Mouse (Mus musculus) lung, embryonic 16.5 days (tissue): Measurements from ENCODE around the gene Nav2. TPM values are rescaled to one million over a fixed set of nuclear protein-coding genes. Genes with fewer than 3 reads are reported as not detected.

Experiments used
- ATAC-seq: fragments of 200-750 bp; cut with Nextera tagmentation; 2 replicates; pipeline ENCODE4 v1.8.0; 2017; ENCODE audit warnings: low read depth, mild to moderate bottlenecking, moderate library complexity
- H3K27ac ChIP-seq: fragments of 300-500 bp; sonication (generic); 2 replicates; pipeline ENCODE4 v1.5.1; 2014; ENCODE audit warnings: mild to moderate bottlenecking, control low read depth, low read length
- H3K27me3 ChIP-seq: fragments of 300-500 bp; sonication (generic); 2 replicates; pipeline ENCODE4 v1.6.1; 2014; ENCODE audit warnings: low read depth, low read length, mixed read lengths; ENCODE audit not compliant: control insufficient read depth, insufficient read depth
- H3K36me3 ChIP-seq: fragments of 300-500 bp; sonication (generic); 2 replicates; pipeline ENCODE4 v1.6.1; 2014; ENCODE audit warnings: low read length; ENCODE audit not compliant: control insufficient read depth, insufficient read depth
- H3K4me1 ChIP-seq: fragments of 300-500 bp; sonication (generic); replicated peaks from 2 replicates; pipeline ENCODE4 v1.6.1; 2014; ENCODE audit warnings: low read length, mixed read lengths; ENCODE audit not compliant: control insufficient read depth, insufficient read depth
- H3K4me2 ChIP-seq: fragments of 300-500 bp; sonication (generic); 2 replicates; pipeline ENCODE4 v1.6.1; 2014; ENCODE audit warnings: low read depth, low read length, control low read depth
- H3K4me3 ChIP-seq: fragments of 300-500 bp; sonication (generic); 2 replicates; pipeline ENCODE4 v1.5.1; 2014; ENCODE audit warnings: mild to moderate bottlenecking, low read length, control low read depth
- H3K9ac ChIP-seq: fragments of 300-500 bp; sonication (generic); 2 replicates; pipeline ENCODE4 v1.6.1; 2014; ENCODE audit warnings: low read length, control low read depth
- H3K9me3 ChIP-seq: fragments of 300-500 bp; sonication (generic); 2 replicates; pipeline ENCODE4 v1.6.1; 2016; ENCODE audit warnings: low read length; ENCODE audit not compliant: control insufficient read depth
- WGBS: fragments of 180-500 bp; shearing (Covaris S2); extraction: QIAGEN DNeasy Blood & Tissue Kit; methylation state at CpG from one replicate; pipeline ENCODE4 v1.1.7; 2014; 5-methylcytosine and 5-hydroxymethylcytosine counted together
- polyA plus RNA-seq: library from polyadenylated mRNA; unstranded; fragments of >200 nt; fragmentation: Nextera tagmentation; extraction: Ambion mirVana; gene quantifications from 2 replicates; pipeline ENCODE4 v1.2.1, GENCODE M21; 2015

Gene Nav2
- polyA plus RNA-seq, 1 experiment from 2014 or later: 27.3 TPM

DNA sequence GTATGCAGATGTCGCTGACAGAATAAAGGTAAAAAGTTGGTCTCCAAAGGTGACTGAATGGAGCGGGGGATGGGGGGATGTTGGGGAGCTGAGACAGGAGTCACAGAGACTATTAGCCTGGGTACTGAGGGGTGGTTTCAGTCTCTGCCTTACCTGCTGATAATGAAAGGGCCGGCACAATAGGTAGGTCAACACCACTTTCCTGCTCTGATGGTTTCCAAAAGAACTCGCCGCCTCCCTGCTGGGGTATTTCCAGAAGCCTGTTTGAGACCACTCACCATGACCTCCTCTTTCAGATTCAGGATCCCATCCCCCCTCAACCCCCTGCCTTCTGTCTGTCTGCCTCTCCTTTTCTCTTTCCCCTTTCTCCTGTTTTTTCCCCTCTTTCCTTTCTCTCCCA, 9.5 kb downstream of the Nav2 start:
- no peaks in the 10 kb centered on the region for H3K27me3 ChIP-seq
- ATAC-seq: 0 out of 2 replicates have a peak, but pooled peaks have one; percentile 34
- H3K4me2 ChIP-seq: peak overlapping the region; percentile 25
- no peaks in the 10 kb centered on the region for H3K9me3 ChIP-seq
- H3K9ac ChIP-seq: no peak overlapping the region
- H3K27ac ChIP-seq: peak overlapping the region; percentile 73
- H3K4me1 ChIP-seq: peaks cover 12% of the 10 kb centered on the region
- no peak overlapping the region for H3K4me3 ChIP-seq
- 28% methylated on average over 5 of the region's 5 CpGs for WGBS
- no peaks in the 10 kb centered on the region for H3K36me3 ChIP-seq

DNA sequence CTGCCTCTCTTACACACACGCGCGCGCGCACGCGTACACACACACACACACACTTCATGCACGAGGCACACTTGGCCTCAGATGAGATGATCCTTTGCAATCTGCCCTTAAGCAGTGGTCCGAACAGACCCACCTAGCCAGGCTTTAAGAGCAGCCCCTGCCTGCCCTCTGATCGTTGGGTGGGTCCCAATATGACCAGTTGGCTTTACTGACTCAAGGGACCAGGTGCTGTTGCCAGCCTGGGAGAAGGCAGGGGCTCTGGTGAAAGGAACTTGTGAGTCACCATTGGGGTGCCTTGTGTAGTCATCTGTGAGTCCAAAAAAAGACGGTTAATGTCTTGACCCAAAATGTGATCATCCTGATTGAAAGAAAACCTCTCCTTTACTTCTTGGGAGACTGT, 9.9 kb downstream of the Nav2 start:
- peak overlapping the region; percentile 25; the same call in 1 of the 2 replicates for H3K4me2 ChIP-seq
- WGBS: 45% methylated on average over 11 of the region's 11 CpGs
- H3K9me3 ChIP-seq: no peaks in the 10 kb centered on the region
- H3K9ac ChIP-seq: no peak overlapping the region
- H3K4me1 ChIP-seq: peaks cover 12% of the 10 kb centered on the region
- no peak overlapping the region for H3K27ac ChIP-seq
- ATAC-seq: no peak
- H3K36me3 ChIP-seq: no peaks in the 10 kb centered on the region
- H3K27me3 ChIP-seq: no peaks in the 10 kb centered on the region
- H3K4me3 ChIP-seq: no peak overlapping the region

DNA sequence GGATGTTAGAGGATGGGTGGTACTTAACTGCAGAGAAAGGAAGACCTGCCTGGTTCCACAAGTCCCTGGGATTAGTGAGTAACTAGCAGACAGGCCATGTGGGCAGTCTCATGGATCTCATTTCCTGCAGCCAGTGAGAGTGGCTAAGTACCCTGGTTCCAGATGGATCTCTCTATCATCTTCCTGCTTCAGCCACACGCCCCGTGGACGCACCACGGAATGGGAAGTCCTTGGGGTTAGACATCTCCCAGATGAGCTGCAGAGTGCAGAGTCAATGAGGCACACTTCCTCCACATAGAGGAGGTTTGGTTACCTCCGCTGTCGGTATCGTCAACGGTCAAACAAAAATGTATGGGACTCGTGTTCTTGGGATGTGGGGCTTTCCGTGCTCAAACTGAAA, 15.1 kb downstream of the Nav2 start:
- no peak for ATAC-seq
- H3K9ac ChIP-seq: no peak overlapping the region
- WGBS: 80% methylated on average over 10 of the region's 10 CpGs

GRCm38 (mm10) chr7:48925214-48925613, 16.7 kb downstream of the Nav2 start:
- peak; percentile 75 for ATAC-seq
- H3K4me2 ChIP-seq: no peak overlapping the region
- no peaks in the 10 kb centered on the region for H3K9me3 ChIP-seq
- no peak overlapping the region for H3K4me3 ChIP-seq
- H3K9ac ChIP-seq: no peak overlapping the region
- H3K4me1 ChIP-seq: peaks cover 7% of the 10 kb centered on the region
- WGBS: 44% methylated on average over 3 of the region's 3 CpGs
- H3K36me3 ChIP-seq: no peaks in the 10 kb centered on the region
- H3K27me3 ChIP-seq: no peaks in the 10 kb centered on the region
- 0 out of 2 replicates have a peak overlapping the region, but pooled peaks have one; percentile 12 for H3K27ac ChIP-seq

More for the DNA sequence above, 15.1 kb downstream of the Nav2 start:
- H3K4me3 ChIP-seq: no peak overlapping the region
- no peak overlapping the region for H3K27ac ChIP-seq
- H3K36me3 ChIP-seq: no peaks in the 10 kb centered on the region
- H3K27me3 ChIP-seq: no peaks in the 10 kb centered on the region
- H3K4me2 ChIP-seq: no peak overlapping the region
- peaks cover 7% of the 10 kb centered on the region for H3K4me1 ChIP-seq
- no peaks in the 10 kb centered on the region for H3K9me3 ChIP-seq

DNA sequence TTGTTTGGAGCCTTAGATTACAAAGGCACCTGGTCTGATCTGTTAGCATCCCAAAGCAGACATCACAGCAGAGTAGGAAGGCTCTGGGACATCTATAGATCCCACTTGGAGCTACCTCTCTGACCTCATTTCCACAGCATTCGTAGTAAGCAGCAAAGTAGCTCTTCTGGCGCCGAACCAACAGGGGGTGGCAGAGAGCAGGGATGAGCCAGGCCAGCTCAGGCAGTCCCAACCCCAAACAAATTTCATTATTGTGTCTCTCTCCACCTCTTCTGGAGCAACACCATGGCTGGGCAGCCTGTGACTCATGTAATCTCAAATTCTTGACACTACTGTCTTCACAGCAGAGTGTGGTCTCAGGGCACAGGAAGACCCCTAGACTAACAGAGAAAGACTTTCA, 19.8 kb downstream of the Nav2 start:
- Histone ChIP-seq H3K9ac (no peak overlapping the region), H3K4me2 (no peak overlapping the region), H3K4me1 (peaks cover 7% of the 10 kb centered on the region), H3K9me3 (no peaks in the 10 kb centered on the region), H3K27ac (no peak overlapping the region), H3K27me3 (no peaks in the 10 kb centered on the region), H3K4me3 (no peak overlapping the region), H3K36me3 (no peaks in the 10 kb centered on the region)
- peak; percentile 60; the same call in 1 of the 2 replicates for ATAC-seq
- 11% methylated on average over 3 of the region's 3 CpGs for WGBS

- peaks cover 2% of the 10 kb centered on the region for H3K4me1 ChIP-seq
- 46% methylated on average over 5 of the region's 5 CpGs for WGBS
- H3K4me2 ChIP-seq: no peak overlapping the region
- no peak overlapping the region for H3K4me3 ChIP-seq
- no peaks in the 10 kb centered on the region for H3K9me3 ChIP-seq
- no peaks in the 10 kb centered on the region for H3K27me3 ChIP-seq
- ATAC-seq: no peak
- H3K9ac ChIP-seq: no peak overlapping the region
- no peak overlapping the region for H3K27ac ChIP-seq
- H3K36me3 ChIP-seq: no peaks in the 10 kb centered on the region
Observed at GRCm38 (mm10) chr7:48930399-48930798, 21.9 kb downstream of the Nav2 start.

DNA sequence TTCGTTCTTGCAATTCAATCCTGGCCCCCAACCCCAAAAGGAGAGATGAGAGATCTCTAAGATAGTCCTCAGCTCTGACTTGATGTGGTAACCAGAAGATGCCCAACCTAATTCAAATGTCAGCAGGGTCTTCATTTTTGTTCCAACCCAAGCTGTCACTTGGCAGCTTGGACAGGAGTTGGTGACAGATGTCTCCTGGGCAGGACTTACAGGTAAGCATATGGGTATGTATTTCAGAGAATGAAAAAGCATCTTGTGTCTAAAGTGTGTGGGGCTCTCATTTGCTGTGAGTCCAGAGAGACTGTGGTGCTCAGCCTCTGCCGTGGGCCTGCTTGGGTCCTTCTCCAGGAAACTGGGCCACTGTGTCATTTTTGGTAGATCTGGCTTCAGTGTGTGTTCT, 23.6 kb downstream of the Nav2 start:
- Histone ChIP-seq H3K36me3 (no peaks in the 10 kb centered on the region), H3K4me1 (no peaks in the 10 kb centered on the region), H3K9me3 (no peaks in the 10 kb centered on the region), H3K4me2 (no peak overlapping the region), H3K27ac (no peak overlapping the region), H3K27me3 (no peaks in the 10 kb centered on the region), H3K9ac (no peak overlapping the region), H3K4me3 (no peak overlapping the region)
- 79% methylated on average over 2 of the region's 2 CpGs for WGBS
- no peak for ATAC-seq

GRCm38 (mm10) chr7:48934816-48935215, 26.3 kb downstream of the Nav2 start:
- Histone ChIP-seq H3K36me3 (no peaks in the 10 kb centered on the region), H3K9ac (no peak overlapping the region), H3K4me2 (no peak overlapping the region), H3K4me1 (no peaks in the 10 kb centered on the region; the same call in 1 of the 2 replicates), H3K27ac (no peak overlapping the region), H3K4me3 (no peak overlapping the region), H3K9me3 (no peaks in the 10 kb centered on the region), H3K27me3 (no peaks in the 10 kb centered on the region)
- no peak for ATAC-seq
- WGBS: 83% methylated on average over 2 of the region's 2 CpGs

DNA sequence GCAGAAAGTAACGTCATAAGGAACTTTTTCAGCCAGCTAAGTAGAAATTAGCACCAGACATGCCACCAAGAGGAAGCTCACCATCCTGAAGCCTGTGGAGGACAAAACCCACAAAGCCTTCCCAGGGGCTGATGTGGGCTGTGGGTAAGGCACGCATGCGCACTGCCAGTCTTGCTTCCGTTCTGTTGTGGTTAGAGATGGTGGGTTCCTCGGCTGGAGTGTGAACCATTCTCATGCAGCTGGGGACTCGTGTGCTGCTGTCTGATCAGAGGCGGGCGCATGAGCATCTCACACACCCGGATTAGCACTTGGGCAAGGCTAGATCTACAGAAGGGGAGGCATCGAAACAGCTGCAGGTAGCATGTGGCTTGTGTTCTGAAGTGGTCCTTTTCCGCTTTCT, 29.0 kb downstream of the Nav2 start:
- Histone ChIP-seq H3K9ac (no peak overlapping the region), H3K4me2 (no peak overlapping the region), H3K27ac (no peak overlapping the region), H3K27me3 (no peaks in the 10 kb centered on the region), H3K4me3 (no peak overlapping the region), H3K9me3 (no peaks in the 10 kb centered on the region), H3K36me3 (no peaks in the 10 kb centered on the region), H3K4me1 (no peaks in the 10 kb centered on the region; the same call in 1 of the 2 replicates)
- no peak for ATAC-seq
- 78% methylated on average over 11 of the region's 11 CpGs for WGBS

DNA sequence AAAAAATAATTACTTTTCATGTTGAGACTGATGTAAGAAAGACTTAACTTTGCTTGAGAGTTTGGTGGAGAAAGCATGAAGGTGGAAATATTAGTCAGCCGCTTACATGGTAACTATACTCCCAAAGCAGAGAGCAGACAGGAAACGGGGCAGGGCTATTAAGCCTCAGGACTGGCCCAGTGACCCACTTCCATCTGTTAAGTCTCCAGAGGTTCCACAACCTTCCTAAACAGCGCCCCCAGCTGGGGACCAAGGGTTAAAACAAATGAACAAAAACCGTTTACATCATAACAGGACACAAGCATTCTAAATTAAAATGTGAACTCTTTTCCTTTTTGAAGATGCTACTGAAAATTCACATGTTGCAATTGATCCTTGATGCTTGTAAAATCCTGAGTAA, 29.7 kb downstream of the Nav2 start:
- H3K27ac ChIP-seq: no peak overlapping the region
- H3K4me3 ChIP-seq: no peak overlapping the region
- no peak overlapping the region for H3K4me2 ChIP-seq
- H3K9me3 ChIP-seq: no peaks in the 10 kb centered on the region
- no peaks in the 10 kb centered on the region for H3K36me3 ChIP-seq
- H3K4me1 ChIP-seq: no peaks in the 10 kb centered on the region; the same call in 1 of the 2 replicates
- H3K27me3 ChIP-seq: no peaks in the 10 kb centered on the region
- ATAC-seq: no peak
- no peak overlapping the region for H3K9ac ChIP-seq
- WGBS: 36% methylated on average over 4 of the region's 4 CpGs
